Mouse (Mus musculus) forebrain, embryonic 10.5 days (tissue): ENCODE results near the gene Gxylt1. TPM values are rescaled to one million over a fixed set of nuclear protein-coding genes. Genes with fewer than 3 reads are reported as not detected.

Source experiments
- DNase-seq: peaks from one replicate; pipeline ENCODE4 v3.0.0-alpha.2; 2017; ENCODE audit warnings: low spot score; ENCODE audit errors: extremely low spot score
- H3K27ac ChIP-seq: fragments of 300-500 bp; sonication (generic); 2 replicates; pipeline ENCODE4 v1.5.1; 2016; ENCODE audit warnings: mild to moderate bottlenecking
- H3K27me3 ChIP-seq: fragments of 300-500 bp; sonication (generic); 2 replicates; pipeline ENCODE4 v1.6.1; 2016; ENCODE audit warnings: mild to moderate bottlenecking; ENCODE audit not compliant: poor library complexity, severe bottlenecking
- H3K36me3 ChIP-seq: fragments of 300-500 bp; sonication (generic); replicated peaks from 2 replicates; pipeline ENCODE4 v1.6.1; 2016; ENCODE audit warnings: mild to moderate bottlenecking, moderate library complexity
- H3K4me1 ChIP-seq: fragments of 300-500 bp; sonication (generic); 2 replicates; pipeline ENCODE4 v1.6.1; 2016
- H3K4me3 ChIP-seq: fragments of 300-500 bp; sonication (generic); 2 replicates; pipeline ENCODE4 v1.5.1; 2016; ENCODE audit warnings: mild to moderate bottlenecking, moderate library complexity
- H3K9me3 ChIP-seq: fragments of 300-500 bp; sonication (generic); 2 replicates; pipeline ENCODE4 v1.6.1; 2016; ENCODE audit warnings: mild to moderate bottlenecking, moderate library complexity
- WGBS: fragments of 180-500 bp; shearing (Covaris S2); methylation state at CpG from one replicate; pipeline ENCODE4 v1.1.7; 2016; 5-methylcytosine and 5-hydroxymethylcytosine counted together
- polyA plus RNA-seq: library from polyadenylated mRNA; unstranded; fragments of >200 nt; fragmentation: Nextera tagmentation; extraction: Ambion mirVana; gene quantifications from 2 replicates; pipeline ENCODE4 v1.2.1, GENCODE M21; 2016

The Gxylt1 gene
- polyA plus RNA-seq, 1 experiment from 2014 or later = 16.0 TPM

DNA sequence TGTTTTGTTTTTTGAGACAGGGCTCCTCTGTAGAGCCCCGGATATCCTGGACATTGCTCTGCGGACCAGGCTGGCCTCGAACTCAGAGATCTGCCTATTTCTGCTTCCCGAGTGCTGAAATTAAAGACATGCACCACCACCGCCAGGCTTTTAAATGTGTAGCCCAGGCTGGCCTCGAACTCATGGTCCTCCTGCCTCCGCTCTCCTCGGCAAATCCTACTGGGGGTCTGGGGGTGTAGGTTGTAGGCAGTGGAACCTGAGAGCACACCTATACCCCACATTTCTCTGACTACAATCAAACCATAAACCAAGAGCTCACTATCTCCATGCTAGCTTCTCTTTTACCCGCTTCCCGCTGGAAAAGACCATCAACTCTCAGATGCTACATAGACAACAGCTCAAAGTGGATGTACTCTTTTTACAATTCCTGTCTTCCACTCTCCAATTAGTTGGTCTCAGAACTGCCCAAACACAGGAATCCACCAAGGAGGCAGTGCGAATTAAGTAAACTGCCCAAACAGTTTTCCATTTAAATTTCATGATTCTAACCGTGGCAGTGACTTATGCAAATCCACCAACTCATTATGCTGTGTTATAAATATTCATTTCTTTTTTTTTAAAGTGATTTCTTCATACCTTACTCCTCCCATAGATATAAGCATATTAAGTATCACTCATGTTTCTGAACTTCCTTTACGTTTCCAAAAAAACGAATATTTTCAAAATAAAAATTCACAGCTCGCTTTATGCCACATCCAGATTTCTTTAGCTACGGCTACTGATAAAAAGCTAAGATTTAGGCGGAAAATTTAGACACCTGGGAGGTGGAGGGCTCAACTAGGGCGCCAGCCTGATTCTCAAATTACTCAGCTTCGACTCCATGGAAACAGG lies 946 bp downstream of the Gxylt1 start:
- DNase-seq = no peak
- H3K9me3 ChIP-seq = no peaks in the 10 kb centered on the region
- H3K4me1 ChIP-seq = peaks cover 50% of the 10 kb centered on the region
- H3K4me3 ChIP-seq = peak overlapping the region; percentile 74
- H3K27ac ChIP-seq = peak overlapping the region; percentile 94
- 48% methylated on average over 19 of the region's 19 CpGs for WGBS
- no peaks in the 10 kb centered on the region for H3K27me3 ChIP-seq
- H3K36me3 ChIP-seq = peaks cover 19% of the 10 kb centered on the region

DNA sequence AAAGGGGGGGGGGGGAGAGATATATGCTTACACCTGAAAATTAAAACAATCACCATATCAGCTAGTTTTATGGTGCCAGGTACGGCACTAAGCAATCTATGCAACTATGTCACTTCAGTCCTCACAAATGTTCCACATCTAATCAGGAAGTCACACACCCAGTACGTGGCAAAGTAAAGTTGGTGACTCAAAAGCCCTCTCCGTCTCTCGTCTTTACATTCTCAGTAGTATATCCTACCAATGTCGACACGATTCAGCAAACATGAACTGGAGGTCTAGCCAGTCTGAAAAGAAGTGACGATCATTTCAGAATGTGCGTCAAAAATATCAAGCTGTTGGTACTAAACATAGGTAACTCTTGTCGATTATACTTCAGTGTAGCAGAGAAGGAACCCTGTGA lies 2.0 kb downstream of the Gxylt1 start:
- 92% methylated on average over 9 of the region's 9 CpGs for WGBS

DNA sequence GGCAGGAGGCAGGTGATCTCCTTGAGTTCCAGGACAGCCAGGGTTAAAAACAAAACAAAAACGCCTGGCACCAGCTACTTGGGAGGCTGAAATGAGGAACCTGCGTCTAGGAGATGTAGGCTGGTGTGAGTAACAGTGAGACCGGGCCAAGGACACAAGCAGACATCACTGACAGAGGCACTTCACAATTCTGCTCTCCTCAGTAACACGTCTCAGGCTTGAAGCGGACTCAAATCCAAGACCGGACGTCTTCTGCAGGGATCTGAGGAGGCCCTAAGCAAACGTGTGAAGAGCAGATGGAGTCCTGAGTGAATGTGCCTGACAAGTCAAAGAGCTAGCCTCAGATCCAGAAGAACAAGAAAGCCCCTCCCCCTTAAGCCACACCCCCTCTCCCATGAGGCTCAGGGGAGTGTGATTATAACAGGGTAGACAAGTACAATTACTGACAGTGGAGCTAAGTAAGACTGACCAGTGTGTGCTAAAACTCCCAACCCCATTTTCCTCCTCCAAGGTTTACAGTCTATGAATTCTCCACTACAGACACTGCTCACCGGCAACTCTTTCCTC lies 4.6 kb downstream of the Gxylt1 start:
- H3K27ac ChIP-seq = no peak overlapping the region
- WGBS = 86% methylated on average over 9 of the region's 9 CpGs
- DNase-seq = no peak

More for the DNA sequence above, 2.0 kb downstream of the Gxylt1 start:
- Histone ChIP-seq H3K4me3 (peak overlapping the region; percentile 74; the same call in 1 of the 2 replicates), H3K27ac (no peak overlapping the region), H3K9me3 (no peaks in the 10 kb centered on the region), H3K4me1 (peaks cover 50% of the 10 kb centered on the region), H3K27me3 (no peaks in the 10 kb centered on the region), H3K36me3 (peaks cover 19% of the 10 kb centered on the region)
- DNase-seq = no peak

DNA sequence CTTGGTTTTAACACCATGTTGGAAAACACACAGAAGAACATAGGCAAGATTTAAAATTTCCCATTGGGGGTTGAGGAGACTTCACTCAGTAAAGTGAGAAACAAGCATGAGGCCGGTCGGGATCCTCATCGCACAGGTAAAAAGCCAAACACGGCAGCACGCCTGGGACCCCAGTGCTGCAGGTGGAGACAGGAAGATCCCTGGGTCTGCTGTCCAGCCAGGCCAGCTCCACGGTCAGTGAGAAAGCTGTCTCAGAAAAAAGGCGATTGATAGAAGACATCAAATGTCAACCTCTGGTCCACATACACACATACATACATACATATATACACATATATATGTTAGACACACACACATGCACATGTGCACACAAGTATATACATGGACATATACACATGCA lies 5.4 kb downstream of the Gxylt1 start:
- peaks cover 27% of the 10 kb centered on the region for H3K36me3 ChIP-seq
- no peaks in the 10 kb centered on the region for H3K27me3 ChIP-seq
- H3K9me3 ChIP-seq = no peaks in the 10 kb centered on the region
- no peak overlapping the region for H3K27ac ChIP-seq
- DNase-seq = no peak
- 95% methylated on average over 7 of the region's 7 CpGs for WGBS
- H3K4me3 ChIP-seq = no peak overlapping the region
- H3K4me1 ChIP-seq = peaks cover 39% of the 10 kb centered on the region

More for the DNA sequence above, 4.6 kb downstream of the Gxylt1 start:
- no peaks in the 10 kb centered on the region for H3K9me3 ChIP-seq
- no peaks in the 10 kb centered on the region for H3K27me3 ChIP-seq
- peaks cover 41% of the 10 kb centered on the region for H3K4me1 ChIP-seq
- H3K4me3 ChIP-seq = no peak overlapping the region
- H3K36me3 ChIP-seq = peaks cover 19% of the 10 kb centered on the region

DNA sequence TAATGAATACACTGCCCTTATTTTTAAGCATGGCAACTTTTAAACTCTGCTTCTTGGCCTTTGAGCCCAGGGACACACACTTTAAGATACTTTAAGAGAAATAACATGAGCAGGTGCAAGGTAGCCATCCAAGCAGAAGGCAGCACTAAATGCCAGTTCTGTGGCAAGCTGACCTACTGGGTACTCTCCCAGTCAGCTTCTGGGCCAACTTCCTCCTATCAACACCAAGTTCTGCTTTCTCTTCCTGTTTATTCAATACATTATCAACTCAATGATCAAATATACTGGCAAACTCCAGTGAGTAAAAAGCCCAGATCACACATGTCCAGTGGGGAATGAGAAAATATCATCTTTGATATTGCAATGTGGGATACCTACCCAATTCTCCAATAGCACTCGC lies 7.0 kb downstream of the Gxylt1 start:
- no peak for DNase-seq
- no peak overlapping the region for H3K27ac ChIP-seq
- no peaks in the 10 kb centered on the region for H3K27me3 ChIP-seq
- no peaks in the 10 kb centered on the region for H3K9me3 ChIP-seq
- H3K4me1 ChIP-seq = peaks cover 26% of the 10 kb centered on the region
- H3K4me3 ChIP-seq = no peak overlapping the region
- H3K36me3 ChIP-seq = peaks cover 28% of the 10 kb centered on the region
- 90% methylated on average over 1 of the region's 1 CpGs for WGBS

DNA sequence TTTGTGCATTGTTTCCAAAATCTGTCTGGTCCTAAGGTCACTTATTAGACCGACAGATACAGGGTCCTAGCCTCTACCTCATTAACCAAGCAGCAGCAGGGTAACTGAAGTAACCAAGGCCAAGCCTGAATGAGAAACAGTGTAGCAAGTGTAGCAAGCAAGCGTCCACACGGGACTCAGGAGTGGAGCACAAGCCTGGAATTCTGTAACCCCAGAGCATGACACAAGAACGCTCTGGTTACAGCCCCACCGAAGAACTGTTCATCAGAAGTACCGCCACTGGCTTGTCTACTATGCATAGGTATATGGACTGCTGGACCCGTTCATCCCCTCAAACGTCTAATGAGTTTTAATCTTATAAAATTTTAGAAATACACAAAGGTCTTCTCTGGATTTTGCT lies 7.5 kb downstream of the Gxylt1 start:
- H3K4me3 ChIP-seq = no peak overlapping the region
- no peak for DNase-seq
- H3K27ac ChIP-seq = no peak overlapping the region
- H3K36me3 ChIP-seq = peaks cover 26% of the 10 kb centered on the region
- H3K4me1 ChIP-seq = peaks cover 23% of the 10 kb centered on the region
- 86% methylated on average over 8 of the region's 8 CpGs for WGBS
- no peaks in the 10 kb centered on the region for H3K9me3 ChIP-seq
- H3K27me3 ChIP-seq = no peaks in the 10 kb centered on the region

DNA sequence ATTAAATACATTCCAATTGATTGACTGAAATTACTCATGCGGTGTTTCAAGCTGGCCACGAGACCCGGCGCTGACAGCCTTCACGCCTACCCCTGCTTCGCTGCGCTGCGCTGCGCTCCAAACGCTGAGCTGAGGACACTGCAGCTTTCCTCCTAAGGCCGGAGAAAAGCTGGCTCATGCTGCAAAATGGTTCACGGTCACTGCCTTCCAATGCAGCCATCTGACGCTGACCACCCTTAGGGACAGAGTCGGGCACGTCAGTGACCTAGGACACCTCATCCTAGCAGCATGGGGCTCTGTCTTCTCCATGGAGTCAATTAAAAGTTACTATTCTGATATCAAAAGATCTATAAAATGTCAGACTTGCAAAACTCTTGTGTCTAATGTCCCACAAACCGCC lies 8.6 kb downstream of the Gxylt1 start:
- H3K27ac ChIP-seq = no peak overlapping the region
- WGBS = 81% methylated on average over 16 of the region's 16 CpGs
- DNase-seq = no peak

DNA sequence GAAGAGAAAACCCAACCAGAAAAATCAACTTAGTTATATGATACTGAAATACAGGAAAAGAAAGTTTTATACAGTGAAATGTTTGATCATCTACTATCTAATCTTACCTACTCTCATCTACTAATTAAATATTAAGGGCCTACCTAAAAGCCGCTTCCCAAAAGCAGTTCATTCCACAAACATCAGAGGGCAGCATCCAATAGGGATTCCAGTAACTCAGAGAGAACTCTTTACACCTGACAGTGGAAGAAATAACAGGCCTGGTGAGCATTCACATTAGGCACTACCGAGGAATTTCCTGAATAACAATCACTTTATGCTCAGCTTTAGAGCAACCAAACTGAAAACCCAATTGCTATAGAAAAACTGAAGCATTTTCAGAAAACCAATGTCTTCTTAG lies 9.3 kb downstream of the Gxylt1 start:
- H3K27me3 ChIP-seq = no peaks in the 10 kb centered on the region
- no peak overlapping the region for H3K27ac ChIP-seq
- peaks cover 31% of the 10 kb centered on the region for H3K36me3 ChIP-seq
- WGBS = 79% methylated on average over 2 of the region's 2 CpGs
- DNase-seq = no peak
- H3K4me3 ChIP-seq = no peak overlapping the region
- H3K4me1 ChIP-seq = peaks cover 19% of the 10 kb centered on the region
- H3K9me3 ChIP-seq = no peaks in the 10 kb centered on the region

More for the DNA sequence above, 8.6 kb downstream of the Gxylt1 start:
- H3K9me3 ChIP-seq = no peaks in the 10 kb centered on the region
- peaks cover 26% of the 10 kb centered on the region for H3K36me3 ChIP-seq
- peaks cover 20% of the 10 kb centered on the region for H3K4me1 ChIP-seq
- no peaks in the 10 kb centered on the region for H3K27me3 ChIP-seq
- no peak overlapping the region for H3K4me3 ChIP-seq

DNA sequence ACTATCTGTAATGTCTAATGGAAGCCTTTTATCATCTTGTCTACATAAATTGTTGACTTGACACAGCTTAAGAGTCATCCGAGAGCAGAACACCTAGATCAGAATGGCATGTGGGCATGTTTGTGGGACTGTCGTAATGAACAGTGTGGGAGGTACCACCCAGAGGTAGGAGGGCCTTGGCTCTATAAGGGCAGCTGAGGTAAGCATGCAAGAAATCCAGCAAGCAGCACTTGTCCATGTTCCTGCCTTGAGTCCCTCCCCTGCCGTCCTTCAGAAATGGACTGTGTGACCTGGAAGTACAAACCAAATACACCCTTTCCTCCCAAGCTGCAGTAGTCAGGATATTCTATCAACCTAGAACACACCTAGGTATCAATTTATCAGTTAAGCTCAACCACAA lies 9.7 kb downstream of the Gxylt1 start:
- H3K4me1 ChIP-seq = peaks cover 14% of the 10 kb centered on the region
- H3K27ac ChIP-seq = no peak overlapping the region
- no peak overlapping the region for H3K4me3 ChIP-seq
- WGBS = 95% methylated on average over 3 of the region's 3 CpGs
- H3K36me3 ChIP-seq = peaks cover 29% of the 10 kb centered on the region
- no peaks in the 10 kb centered on the region for H3K27me3 ChIP-seq
- no peak for DNase-seq
- H3K9me3 ChIP-seq = no peaks in the 10 kb centered on the region

DNA sequence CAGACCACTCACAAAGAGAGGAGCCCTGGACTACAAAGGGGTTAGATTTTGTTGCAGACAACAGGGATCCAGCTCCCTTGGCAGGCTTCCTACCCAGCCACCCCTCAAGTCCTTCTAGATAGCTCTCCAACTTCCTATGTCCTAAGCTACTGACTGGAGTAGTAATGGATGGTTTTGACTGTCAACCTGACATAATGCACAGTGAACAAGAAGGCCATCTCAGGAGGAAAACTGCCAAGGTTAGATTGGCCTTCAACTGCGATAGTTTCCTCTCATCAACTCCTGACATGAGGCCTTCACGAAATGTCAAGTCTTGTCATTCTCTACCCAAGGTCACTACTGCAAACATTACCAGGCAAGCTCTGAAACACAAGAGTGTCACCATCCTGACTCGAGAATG lies 10.8 kb downstream of the Gxylt1 start:
- H3K4me1 ChIP-seq = peaks cover 13% of the 10 kb centered on the region
- H3K27me3 ChIP-seq = no peaks in the 10 kb centered on the region
- no peak overlapping the region for H3K4me3 ChIP-seq
- DNase-seq = no peak
- H3K27ac ChIP-seq = no peak overlapping the region
- no peaks in the 10 kb centered on the region for H3K9me3 ChIP-seq
- WGBS = 92% methylated on average over 3 of the region's 3 CpGs
- peaks cover 24% of the 10 kb centered on the region for H3K36me3 ChIP-seq

DNA sequence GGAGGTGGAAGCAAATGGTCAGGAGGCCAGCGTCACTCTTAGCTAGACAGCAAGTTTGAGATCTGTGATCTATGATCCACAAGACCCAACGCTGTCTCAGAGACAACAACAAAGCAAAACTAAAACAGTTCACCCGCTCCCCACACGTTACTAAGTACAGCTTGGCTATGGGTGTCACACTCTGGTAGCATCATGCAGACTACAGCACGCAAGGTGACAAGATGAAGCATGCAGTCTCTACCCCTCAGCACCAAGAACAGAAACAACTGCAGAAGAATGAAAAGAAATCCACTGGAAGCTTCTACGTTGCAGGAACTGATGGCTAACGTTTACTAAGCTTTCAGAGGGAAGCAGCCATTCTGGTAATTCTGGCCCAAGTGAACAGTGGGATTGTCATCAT lies 11.4 kb downstream of the Gxylt1 start:
- Histone ChIP-seq H3K4me1 (peaks cover 13% of the 10 kb centered on the region), H3K9me3 (no peaks in the 10 kb centered on the region), H3K4me3 (no peak overlapping the region), H3K27ac (no peak overlapping the region), H3K36me3 (peaks cover 29% of the 10 kb centered on the region), H3K27me3 (no peaks in the 10 kb centered on the region)
- WGBS = 90% methylated on average over 7 of the region's 7 CpGs
- DNase-seq = no peak

DNA sequence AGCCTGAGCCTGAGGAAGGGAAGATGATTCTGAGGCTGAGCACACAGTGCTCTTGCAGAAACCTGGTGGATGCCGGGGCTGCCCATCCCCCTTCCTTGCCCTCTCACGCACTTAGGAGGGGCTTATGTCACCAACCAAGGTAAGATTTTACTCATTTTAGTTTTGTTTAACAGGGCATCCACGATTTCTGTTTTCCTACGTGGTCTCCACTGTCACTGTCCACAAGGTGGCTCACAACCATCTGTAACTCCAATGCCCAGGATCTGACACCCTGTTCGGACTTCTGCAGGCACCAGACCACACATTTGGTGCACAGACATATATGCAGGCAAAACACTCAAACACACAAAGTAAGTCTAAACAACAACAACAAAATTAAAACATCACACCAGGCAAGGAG lies 12.2 kb downstream of the Gxylt1 start:
- no peak for DNase-seq
- Histone ChIP-seq H3K36me3 (peaks cover 36% of the 10 kb centered on the region), H3K4me3 (no peak overlapping the region), H3K4me1 (peaks cover 13% of the 10 kb centered on the region), H3K27ac (no peak overlapping the region), H3K9me3 (no peaks in the 10 kb centered on the region), H3K27me3 (no peaks in the 10 kb centered on the region)
- WGBS = 76% methylated on average over 5 of the region's 5 CpGs

DNA sequence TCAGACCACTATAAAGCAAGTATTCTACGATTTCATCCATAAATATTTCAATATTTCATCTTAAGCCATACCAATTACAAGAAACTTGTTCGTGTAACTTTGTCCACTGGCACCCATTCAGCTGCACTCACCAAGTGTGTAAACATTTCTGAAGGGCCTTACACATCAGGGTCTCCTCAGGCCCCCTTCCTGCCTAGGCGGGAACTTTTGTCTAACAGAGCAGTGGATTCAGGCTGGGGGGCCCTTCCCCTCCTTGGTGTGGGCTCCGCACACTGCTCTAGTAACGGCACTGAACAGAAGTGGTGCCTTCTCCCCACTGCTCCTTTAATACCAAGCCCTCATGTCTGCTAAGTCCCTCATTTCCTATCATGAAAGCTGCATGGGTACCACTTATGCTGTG lies 12.7 kb downstream of the Gxylt1 start:
- Histone ChIP-seq H3K4me1 (peaks cover 10% of the 10 kb centered on the region), H3K9me3 (no peaks in the 10 kb centered on the region), H3K27ac (no peak overlapping the region), H3K27me3 (no peaks in the 10 kb centered on the region), H3K4me3 (no peak overlapping the region), H3K36me3 (peaks cover 42% of the 10 kb centered on the region)
- 96% methylated on average over 5 of the region's 5 CpGs for WGBS
- DNase-seq = no peak
